Mouse (Mus musculus) olfactory bulb, adult 2 months (tissue): Measurements from ENCODE around the gene Lenep.

Source experiments
- CTCF ChIP-seq: fragments of 200-500 bp; IDR thresholded peaks from 2 replicates; pipeline ENCODE4 v1.5.1; 2012; ENCODE audit warnings: low read depth, mild to moderate bottlenecking, low read length, moderate library complexity; ENCODE audit not compliant: insufficient read depth
- POLR2A ChIP-seq: fragments of 200-500 bp; IDR thresholded peaks from 2 replicates; pipeline ENCODE4 v1.6.1; 2012; ENCODE audit warnings: mild to moderate bottlenecking, low read depth, low read length, moderate library complexity; ENCODE audit not compliant: insufficient read depth

DNA sequence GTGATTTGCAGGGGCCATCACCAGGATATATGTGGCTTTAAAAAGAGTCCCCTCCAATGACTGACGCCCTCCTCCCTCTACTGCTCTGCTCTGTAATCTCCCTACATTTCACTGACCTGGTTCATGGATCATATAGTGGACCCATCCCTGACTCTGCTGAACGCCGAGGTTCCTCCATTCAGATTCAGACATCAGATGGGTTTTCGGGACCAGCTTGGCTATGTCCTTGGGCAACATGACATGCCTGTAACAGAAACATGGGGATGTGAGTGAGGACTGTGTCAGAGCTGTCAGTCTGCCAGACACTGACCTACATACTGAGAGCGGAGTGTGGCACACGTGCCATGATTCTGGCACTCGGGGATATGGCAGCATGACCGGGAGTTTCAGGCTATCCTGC, 13.6 kb upstream of the Lenep start:
- TF ChIP-seq CTCF (no peak), POLR2A (no peak)
